Mouse (Mus musculus): Measurements from ENCODE around the gene St3gal3.

- no peak for TF ChIP-seq POLR2A (IDR thresholded peaks at IDR 0.05; ENCODE audit: borderline replicate concordance, insufficient read depth, low read length)
- no peak for TF ChIP-seq CTCF (IDR thresholded peaks at IDR 0.05; ENCODE audit: borderline replicate concordance, insufficient read depth, low read depth, low read length)
Observed at GRCm38 (mm10) chr4:117898111-117898510, 236.6 kb downstream of the St3gal3 start.

All from cerebellum, adult 2 months (tissue).